Mouse (Mus musculus) left cerebral cortex, adult 2 months (tissue): ENCODE data around the gene Schip1. TPM values are rescaled to one million over a fixed set of nuclear protein-coding genes. Genes with fewer than 3 reads are reported as not detected.
A peak's percentile ranks its signal among the peaks of the same experiment; 100 is the strongest.

Source experiments
- DNase-seq, 2 experiments: peaks; one replicate each; pipeline ENCODE4 v3.0.0; 2021 to 2022; ENCODE audit warnings: low spot score in 2 of 2, mixed read lengths in 1 of 2; ENCODE audit errors: extremely low spot score in 1 of 2
- H3K27ac ChIP-seq: fragments of 200-600 bp; 2 replicates; pipeline ENCODE4 v1.8.1; 2022
- H3K4me3 ChIP-seq: fragments of 200-600 bp; 2 replicates; pipeline ENCODE4 v1.8.1; 2022
- CTCF ChIP-seq: fragments of 200-600 bp; IDR thresholded peaks from 2 replicates; pipeline ENCODE4 v1.8.1; 2022; ENCODE audit warnings: antibody characterized with exemption, mild to moderate bottlenecking, moderate library complexity
- intact Hi-C: fragments of 180-260 bp; cut with DNase I; formaldehyde crosslinking; loops from one replicate; pipeline ENCODE4 v1.15.1; 2025
- total RNA-seq, 2 experiments: library from RNA; stranded (reverse); gene quantifications; 2 replicates each; pipeline ENCODE4 v1.2.3; 2021

Gene Schip1
- total RNA-seq, 2 experiments from 2014 or later, result 261 to 282 TPM

- Histone ChIP-seq H3K27ac (no peak overlapping the region), H3K4me3 (no peak overlapping the region)
- no peak for DNase-seq
- intact Hi-C loops, result no loop called here
- no peak for TF ChIP-seq CTCF
These were observed 492.3 kb downstream of the Schip1 start for GRCm38 (mm10) chr3:68556891-68557290.

GRCm38 (mm10) chr3:68558744-68559143, 494.1 kb downstream of the Schip1 start:
- no peak for TF ChIP-seq CTCF
- intact Hi-C loops, result no loop called here

GRCm38 (mm10) chr3:68560057-68560456, 495.5 kb downstream of the Schip1 start:
- intact Hi-C loops, result no loop called here
- no peak overlapping the region for H3K4me3 ChIP-seq
- H3K27ac ChIP-seq, result no peak overlapping the region
- TF ChIP-seq CTCF, result no peak
- no peak for DNase-seq

More at GRCm38 (mm10) chr3:68558744-68559143, 494.1 kb downstream of the Schip1 start:
- no peak for DNase-seq
- Histone ChIP-seq H3K27ac (no peak overlapping the region), H3K4me3 (no peak overlapping the region)

GRCm38 (mm10) chr3:68562838-68563237, 498.2 kb downstream of the Schip1 start:
- intact Hi-C loops, result no loop called here

GRCm38 (mm10) chr3:68563922-68564321, 499.3 kb downstream of the Schip1 start:
- TF ChIP-seq CTCF, result no peak
- no peak for DNase-seq
- Histone ChIP-seq H3K27ac (peak overlapping the region; percentile 2; the same call in 1 of the 2 replicates), H3K4me3 (no peak overlapping the region)
- intact Hi-C loops, result no loop called here

More at GRCm38 (mm10) chr3:68562838-68563237, 498.2 kb downstream of the Schip1 start:
- H3K4me3 ChIP-seq, result no peak overlapping the region
- peak; percentile 26 for TF ChIP-seq CTCF
- no peak overlapping the region for H3K27ac ChIP-seq
- DNase-seq, result no peak

GRCm38 (mm10) chr3:68564978-68565674, 500.5 kb downstream of the Schip1 start:
- no peak overlapping the region for H3K4me3 ChIP-seq
- TF ChIP-seq CTCF, result no peak
- DNase-seq, result no peak
- H3K27ac ChIP-seq, result 0 out of 2 replicates have a peak overlapping the region, but pooled peaks have one; percentile 24
- intact Hi-C loops, result no loop called here

- DNase-seq, result no peak
- no peak for TF ChIP-seq CTCF
- intact Hi-C loops, result no loop called here
These were observed 501.1 kb downstream of the Schip1 start for GRCm38 (mm10) chr3:68565675-68566055.

GRCm38 (mm10) chr3:68567581-68567980, 503.0 kb downstream of the Schip1 start:
- intact Hi-C loops, result no loop called here
- no peak for DNase-seq

More at GRCm38 (mm10) chr3:68565675-68566055, 501.1 kb downstream of the Schip1 start:
- Histone ChIP-seq H3K27ac (no peak overlapping the region), H3K4me3 (no peak overlapping the region)

GRCm38 (mm10) chr3:68568149-68568548, 503.5 kb downstream of the Schip1 start:
- no peak for TF ChIP-seq CTCF
- intact Hi-C loops, result no loop called here
- DNase-seq, result no peak
- Histone ChIP-seq H3K4me3 (no peak overlapping the region), H3K27ac (no peak overlapping the region)

More at GRCm38 (mm10) chr3:68567581-68567980, 503.0 kb downstream of the Schip1 start:
- Histone ChIP-seq H3K4me3 (no peak overlapping the region), H3K27ac (no peak overlapping the region)
- TF ChIP-seq CTCF, result no peak

GRCm38 (mm10) chr3:68568716-68569115, 504.1 kb downstream of the Schip1 start:
- intact Hi-C loops, result no loop called here
- DNase-seq, result no peak
- Histone ChIP-seq H3K27ac (no peak overlapping the region), H3K4me3 (no peak overlapping the region)
- TF ChIP-seq CTCF, result no peak

GRCm38 (mm10) chr3:68570319-68570718, 505.7 kb downstream of the Schip1 start:
- intact Hi-C loops, result no loop called here
- H3K4me3 ChIP-seq, result no peak overlapping the region
- no peak for DNase-seq
- TF ChIP-seq CTCF, result no peak
- H3K27ac ChIP-seq, result no peak overlapping the region

GRCm38 (mm10) chr3:68572249-68573225, 507.9 kb downstream of the Schip1 start:
- intact Hi-C loops, result loop anchor here (2.0 kb wide), 1 partner anchor 78 kb away; no protein-coding TSS in a partner anchor
- TF ChIP-seq CTCF, result no peak
- Histone ChIP-seq H3K4me3 (peak overlapping the region; percentile 71), H3K27ac (peak overlapping the region; percentile 98)
- DNase-seq, result peak; percentile 87 to 88
